Mouse (Mus musculus) spleen, adult 2 months (tissue): ENCODE measurements at regions not wholly inside any gene's neighbourhood (a gene's known extent, or its start where the extent isn't known, plus 50 kb on each side); places are given as distances from the start of the nearest gene placed in this dataset.

Experiments
- DNase-seq, 2 experiments: peaks; one replicate each; pipeline versions ENCODE4 v3.0.0 to v3.0.0-alpha.2; 2012 to 2021; ENCODE audit warnings: low spot score in 2 of 2, low read depth in 1 of 2
- H3K27ac ChIP-seq: fragments of 200-500 bp; 2 replicates; pipeline ENCODE4 v1.5.1; 2012; ENCODE audit warnings: low read length, inconsistent platforms; ENCODE audit not compliant: insufficient read depth
- H3K27me3 ChIP-seq: fragments of 200-500 bp; 2 replicates; pipeline ENCODE4 v1.6.1; 2012; ENCODE audit warnings: mild to moderate bottlenecking, moderate library complexity, low read length, inconsistent platforms; ENCODE audit not compliant: control insufficient read depth, insufficient read depth
- H3K36me3 ChIP-seq: fragments of 200-500 bp; 2 replicates; pipeline ENCODE4 v1.6.1; 2012; ENCODE audit warnings: mild to moderate bottlenecking, low read length, inconsistent platforms; ENCODE audit not compliant: control insufficient read depth, insufficient read depth
- H3K4me1 ChIP-seq: fragments of 200-500 bp; 2 replicates; pipeline ENCODE4 v1.6.1; 2011; ENCODE audit warnings: inconsistent platforms; ENCODE audit not compliant: control insufficient read depth, insufficient read depth, insufficient read length
- H3K4me3 ChIP-seq: fragments of 200-500 bp; 2 replicates; pipeline ENCODE4 v1.5.1; 2011; ENCODE audit warnings: mild to moderate bottlenecking, inconsistent platforms; ENCODE audit not compliant: insufficient read depth, insufficient read length; ENCODE audit errors: extremely low read depth
- CTCF ChIP-seq: fragments of 200-500 bp; IDR thresholded peaks from 2 replicates; pipeline ENCODE4 v1.5.1; 2011; ENCODE audit warnings: mild to moderate bottlenecking, inconsistent platforms; ENCODE audit not compliant: insufficient read depth, insufficient read length, insufficient replicate concordance; ENCODE audit errors: extremely low read depth
- POLR2A ChIP-seq: fragments of 200-500 bp; IDR thresholded peaks from 2 replicates; pipeline ENCODE4 v1.6.1; 2011; ENCODE audit warnings: low read depth, low read length, inconsistent platforms
- WGBS: fragments of 180-500 bp; shearing (Covaris S2); methylation state at CpG from one replicate; pipeline ENCODE4 v1.1.7; 2018; 5-methylcytosine and 5-hydroxymethylcytosine counted together

GRCm38 (mm10) chr12:106143548-106143947 is 133.5 kb downstream of the Vrk1 start:
- no peak for DNase-seq
- Histone ChIP-seq H3K27ac (no peak overlapping the region), H3K4me3 (no peak overlapping the region), H3K27me3 (no peaks in the 10 kb centered on the region), H3K36me3 (no peaks in the 10 kb centered on the region), H3K4me1 (no peaks in the 10 kb centered on the region)
- 83% methylated on average over 3 of the region's 3 CpGs for WGBS
- TF ChIP-seq POLR2A (no peak), CTCF (no peak)

DNA sequence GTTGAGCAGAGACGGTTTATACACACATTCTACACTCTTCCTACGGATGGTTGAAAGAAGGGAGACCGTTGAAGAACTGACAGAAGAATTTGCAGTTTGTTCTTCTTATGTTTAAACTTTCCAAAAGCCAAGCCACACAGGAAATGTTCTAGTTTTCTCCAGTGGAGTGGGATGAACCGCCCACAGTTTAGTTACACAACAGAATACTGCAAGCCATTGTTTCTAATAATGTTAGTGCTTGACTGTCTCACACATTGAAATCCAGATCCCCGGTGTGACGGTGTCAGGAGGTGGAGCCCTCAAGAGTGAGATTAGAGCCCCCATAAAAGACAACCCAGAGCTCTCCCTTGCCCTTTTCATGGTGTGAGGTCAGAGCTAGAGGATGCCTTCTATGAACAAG is 146.8 kb downstream of the Vrk1 start:
- H3K27ac ChIP-seq: no peak overlapping the region
- no peak for DNase-seq
- no peaks in the 10 kb centered on the region for H3K4me1 ChIP-seq
- H3K4me3 ChIP-seq: no peak overlapping the region
- TF ChIP-seq POLR2A: no peak
- no peak for TF ChIP-seq CTCF
- H3K36me3 ChIP-seq: no peaks in the 10 kb centered on the region
- H3K27me3 ChIP-seq: no peaks in the 10 kb centered on the region
- 74% methylated on average over 6 of the region's 6 CpGs for WGBS

DNA sequence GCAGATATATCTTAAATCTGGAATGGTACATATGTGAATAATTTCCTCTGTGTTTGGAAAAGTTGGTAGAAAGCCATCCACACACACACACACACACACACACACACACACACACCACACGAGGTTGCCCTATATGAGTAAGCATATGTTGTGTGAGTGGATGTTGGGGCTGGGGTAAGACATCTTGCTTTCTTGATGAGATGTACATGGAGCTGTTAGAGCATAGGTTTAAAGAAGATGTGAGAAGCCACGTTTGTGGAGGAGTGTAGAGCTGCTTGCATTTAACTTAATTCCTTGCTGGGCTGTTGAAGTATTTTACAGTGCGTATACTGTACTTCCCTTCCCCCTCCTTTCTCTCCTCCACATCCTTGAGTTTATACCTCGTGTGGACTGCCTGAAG is 147.8 kb downstream of the Vrk1 start:
- H3K36me3 ChIP-seq: no peaks in the 10 kb centered on the region
- no peaks in the 10 kb centered on the region for H3K4me1 ChIP-seq
- no peak for DNase-seq
- H3K27ac ChIP-seq: no peak overlapping the region
- no peak for TF ChIP-seq CTCF
- no peak overlapping the region for H3K4me3 ChIP-seq
- WGBS: 57% methylated on average over 4 of the region's 4 CpGs
- no peaks in the 10 kb centered on the region for H3K27me3 ChIP-seq

DNA sequence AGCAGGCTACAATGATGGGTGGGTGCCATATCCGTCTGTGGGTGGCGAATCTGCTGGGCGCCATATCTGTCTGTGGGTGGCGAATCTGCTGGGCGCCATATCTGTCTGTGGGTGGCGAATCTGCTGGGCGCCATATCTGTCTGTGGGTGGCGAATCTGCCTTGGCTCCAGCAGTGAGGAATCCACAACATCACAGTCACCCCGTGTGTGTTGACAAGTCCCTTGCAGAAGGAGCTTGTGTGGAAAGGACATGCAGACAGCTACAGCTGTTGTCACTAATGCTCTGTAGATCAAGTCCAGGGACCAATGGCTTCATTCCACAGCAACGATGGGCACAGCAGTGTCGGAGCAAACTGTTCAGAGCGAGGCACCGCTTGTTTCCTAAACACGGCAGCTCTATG is 148.6 kb downstream of the Vrk1 start:
- no peak overlapping the region for H3K4me3 ChIP-seq
- TF ChIP-seq POLR2A (no peak), CTCF (no peak)
- no peaks in the 10 kb centered on the region for H3K27me3 ChIP-seq
- H3K36me3 ChIP-seq: no peaks in the 10 kb centered on the region
- 94% methylated on average over 14 of the region's 14 CpGs for WGBS
- H3K4me1 ChIP-seq: no peaks in the 10 kb centered on the region
- no peak overlapping the region for H3K27ac ChIP-seq
- no peak for DNase-seq

DNA sequence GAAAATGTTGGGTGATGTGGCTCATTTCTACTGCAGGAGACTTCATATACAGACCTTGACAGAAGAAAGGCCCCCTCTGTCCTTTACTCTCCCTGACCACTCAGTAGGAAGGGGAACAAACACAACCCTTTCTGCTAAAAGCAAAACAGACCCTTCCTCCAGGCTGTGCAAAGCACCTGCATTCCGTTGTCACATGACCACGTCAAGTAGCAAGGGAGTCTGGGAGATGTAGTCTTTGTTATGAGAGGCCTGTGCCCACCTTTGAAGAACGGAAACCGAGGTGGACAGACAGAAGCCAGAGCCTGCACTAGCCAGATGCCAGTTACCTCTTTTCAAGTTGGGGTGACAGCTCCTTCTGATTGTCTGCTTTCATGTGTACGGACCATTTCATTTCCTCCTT is 161.3 kb downstream of the Vrk1 start:
- no peaks in the 10 kb centered on the region for H3K36me3 ChIP-seq
- no peak overlapping the region for H3K4me3 ChIP-seq
- 56% methylated on average over 5 of the region's 5 CpGs for WGBS
- TF ChIP-seq POLR2A (no peak), CTCF (no peak)
- no peak overlapping the region for H3K27ac ChIP-seq
- peaks cover 4% of the 10 kb centered on the region; the same call in 1 of the 2 replicates for H3K27me3 ChIP-seq
- DNase-seq: no peak
- H3K4me1 ChIP-seq: peaks cover 7% of the 10 kb centered on the region; the same call in 1 of the 2 replicates

DNA sequence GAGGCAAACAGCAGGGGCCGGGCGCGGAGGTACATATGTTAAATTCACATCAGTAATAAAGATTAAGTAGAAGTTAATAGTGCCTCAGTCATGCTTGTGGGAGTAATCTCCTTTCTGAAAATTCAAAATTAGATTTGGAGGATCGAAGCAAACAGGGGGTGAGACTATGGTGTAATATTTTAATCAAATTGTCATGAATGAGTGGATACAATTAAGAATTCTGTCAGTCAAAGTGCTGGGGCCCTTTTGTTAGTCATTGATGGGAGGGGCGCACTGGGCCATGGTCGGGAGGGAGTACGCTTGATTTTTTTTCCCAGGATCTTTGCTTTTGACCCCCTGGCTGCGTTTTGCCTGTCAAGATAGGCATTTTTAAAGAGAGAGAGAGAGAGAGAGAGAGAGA is 163.2 kb downstream of the Vrk1 start:
- Histone ChIP-seq H3K4me3 (no peak overlapping the region), H3K36me3 (no peaks in the 10 kb centered on the region), H3K27me3 (peaks cover 4% of the 10 kb centered on the region; the same call in 1 of the 2 replicates), H3K27ac (no peak overlapping the region), H3K4me1 (peaks cover 7% of the 10 kb centered on the region; the same call in 1 of the 2 replicates)
- WGBS: 51% methylated on average over 8 of the region's 8 CpGs
- TF ChIP-seq POLR2A (no peak), CTCF (no peak)
- no peak for DNase-seq

DNA sequence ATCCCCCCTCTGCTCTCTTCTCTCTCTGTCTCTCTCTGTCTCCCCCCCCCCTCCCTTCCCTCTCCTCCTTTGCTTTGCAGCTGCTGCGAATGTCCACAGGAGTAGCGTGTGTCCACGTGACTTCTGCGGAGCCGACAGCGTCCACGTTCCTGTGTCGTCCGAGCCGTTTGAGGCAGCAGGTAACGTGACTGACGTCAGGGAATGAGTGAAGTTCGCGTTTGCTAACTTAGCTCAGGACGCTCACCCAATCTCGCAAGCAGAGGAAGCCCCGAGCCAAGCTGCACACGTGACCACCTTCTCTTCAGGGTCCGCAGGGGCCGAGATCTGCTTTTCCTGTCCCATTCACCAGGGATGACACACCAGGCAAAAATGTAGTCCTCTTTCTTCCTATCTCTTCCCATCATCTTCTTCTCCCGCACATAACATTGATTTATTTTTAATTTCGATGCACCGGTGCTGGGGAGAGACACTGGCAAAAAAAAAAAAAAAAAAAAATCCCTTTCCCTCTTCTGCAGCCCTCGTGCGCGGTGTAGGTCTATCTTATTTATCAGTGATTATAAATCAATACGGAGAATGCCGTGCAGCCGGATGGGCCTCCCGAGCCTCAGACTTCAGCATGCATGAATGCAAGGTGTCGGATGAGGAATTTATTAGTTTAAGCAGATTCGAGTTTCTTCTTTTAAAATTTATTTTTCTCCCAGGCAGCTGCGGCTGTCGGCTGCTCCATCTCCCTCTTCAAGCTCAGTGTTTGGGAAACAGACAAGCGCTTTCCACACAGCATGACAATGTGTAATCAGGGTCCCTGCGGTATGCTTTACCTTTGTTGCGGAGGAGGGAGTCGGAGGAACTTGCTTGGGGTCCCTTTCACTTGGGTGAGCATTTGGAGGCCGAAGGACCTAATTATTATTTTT is 164.3 kb downstream of the Vrk1 start:
- TF ChIP-seq CTCF: no peak
- no peak for TF ChIP-seq POLR2A
- Histone ChIP-seq H3K4me3 (peak overlapping the region; percentile 19; the same call in 1 of the 2 replicates), H3K4me1 (peaks cover 7% of the 10 kb centered on the region; the same call in 1 of the 2 replicates), H3K27ac (no peak overlapping the region), H3K36me3 (no peaks in the 10 kb centered on the region), H3K27me3 (peaks cover 4% of the 10 kb centered on the region; the same call in 1 of the 2 replicates)
- WGBS: 4% methylated on average over 39 of the region's 39 CpGs
- DNase-seq: no peak
